Mouse (Mus musculus) lung, embryonic 15.5 days (tissue): ENCODE measurements around the gene Aox4. TPM values are rescaled to one million over a fixed set of nuclear protein-coding genes. Genes with fewer than 3 reads are reported as not detected.
A peak's percentile ranks its signal among the peaks of the same experiment; 100 is the strongest.

Source experiments
- ATAC-seq: fragments of 200-750 bp; cut with Nextera tagmentation; 2 replicates; pipeline ENCODE4 v1.8.0; 2017; ENCODE audit warnings: moderate number of reproducible peaks, borderline replicate concordance; ENCODE audit not compliant: low FRiP score, low TSS enrichment; ENCODE audit errors: extremely low read depth
- H3K27ac ChIP-seq: fragments of 300-500 bp; sonication (generic); 2 replicates; pipeline ENCODE4 v1.5.1; 2015; ENCODE audit warnings: moderate library complexity, mild to moderate bottlenecking, inconsistent platforms
- H3K27me3 ChIP-seq: fragments of 300-500 bp; sonication (generic); 2 replicates; pipeline ENCODE4 v1.6.1; 2015; ENCODE audit warnings: inconsistent platforms
- H3K36me3 ChIP-seq: fragments of 300-500 bp; sonication (generic); 2 replicates; pipeline ENCODE4 v1.6.1; 2015; ENCODE audit warnings: inconsistent platforms
- H3K4me1 ChIP-seq: fragments of 300-500 bp; sonication (generic); 2 replicates; pipeline ENCODE4 v1.6.1; 2015; ENCODE audit warnings: inconsistent platforms
- H3K4me2 ChIP-seq: fragments of 300-500 bp; sonication (generic); 2 replicates; pipeline ENCODE4 v1.6.1; 2015; ENCODE audit warnings: inconsistent platforms, mild to moderate bottlenecking, moderate library complexity
- H3K4me3 ChIP-seq: fragments of 300-500 bp; sonication (generic); 2 replicates; pipeline ENCODE4 v1.5.1; 2015; ENCODE audit warnings: mild to moderate bottlenecking, inconsistent platforms
- H3K9ac ChIP-seq: fragments of 300-500 bp; sonication (generic); 2 replicates; pipeline ENCODE4 v1.6.1; 2015; ENCODE audit warnings: inconsistent platforms
- H3K9me3 ChIP-seq: fragments of 300-500 bp; sonication (generic); 2 replicates; pipeline ENCODE4 v1.6.1; 2016; ENCODE audit warnings: inconsistent platforms
- WGBS: fragments of 180-500 bp; shearing (Covaris S2); methylation state at CpG from one replicate; pipeline ENCODE4 v1.1.7; 2015; 5-methylcytosine and 5-hydroxymethylcytosine counted together
- polyA plus RNA-seq: library from polyadenylated mRNA; unstranded; fragments of >200 nt; fragmentation: Nextera tagmentation; extraction: Ambion mirVana; gene quantifications from 2 replicates; pipeline ENCODE4 v1.2.1, GENCODE M21; 2015

Gene Aox4
- 0.02 TPM in 1 of 2 replicates, not detected in the other for polyA plus RNA-seq

DNA sequence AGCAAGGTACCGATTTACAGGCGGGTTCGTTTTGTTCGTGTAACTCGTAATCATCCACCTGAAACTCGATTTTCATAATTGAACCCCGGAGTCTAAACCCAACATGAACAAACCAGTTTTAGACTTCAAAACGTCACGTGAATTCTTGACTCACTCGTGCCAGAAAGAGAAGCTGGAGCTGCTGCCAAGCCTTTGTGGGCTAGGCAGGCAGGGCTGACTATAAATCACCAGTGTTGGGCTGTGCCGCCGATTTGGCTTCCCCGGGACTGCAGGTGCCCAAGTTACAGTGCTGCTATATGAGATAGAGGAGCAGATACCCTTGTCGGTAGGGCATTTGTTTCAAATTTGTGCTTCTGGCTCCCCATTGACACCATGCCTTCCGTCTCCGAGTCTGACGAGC lies at the start of gene Aox4:
TSS of gene Aox4 (plus strand) at position 195 of the 400 bp plus-strand sequence.
- ATAC-seq = no peak
- Histone ChIP-seq H3K27ac (no peak within 1 kb of the TSS), H3K9ac (no peak within 1 kb of the TSS), H3K4me3 (no peak within 1 kb of the TSS), H3K4me2 (no peak within 1 kb of the TSS), H3K36me3 (no peaks in the 10 kb centered on the region), H3K9me3 (no peaks in the 10 kb centered on the region), H3K4me1 (no peaks in the 10 kb centered on the region), H3K27me3 (no peaks in the 10 kb centered on the region)
- 69% methylated on average over 17 of the region's 17 CpGs for WGBS

DNA sequence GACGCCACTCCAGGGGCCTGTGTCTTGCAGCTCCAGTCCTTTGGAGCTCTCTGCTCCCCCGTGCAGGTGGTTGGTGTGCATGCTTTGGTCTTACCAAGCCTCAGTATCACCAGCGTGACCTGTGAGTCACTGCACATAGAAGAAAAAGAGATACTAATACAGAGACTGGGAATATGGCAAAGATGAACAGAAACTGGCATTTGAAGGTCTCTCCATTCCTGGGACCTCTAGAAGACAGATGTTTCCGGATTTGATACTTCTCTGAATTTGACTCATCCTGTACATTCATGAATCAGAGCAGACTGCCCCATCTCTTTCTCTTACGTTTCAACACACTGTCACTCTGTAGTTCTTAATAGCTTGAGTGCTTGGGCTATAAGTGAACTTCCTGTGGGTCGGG lies 40.3 kb upstream of the Aox4 start:
- H3K36me3 ChIP-seq = no peaks in the 10 kb centered on the region
- no peaks in the 10 kb centered on the region for H3K4me1 ChIP-seq
- H3K4me3 ChIP-seq = no peak overlapping the region
- H3K27me3 ChIP-seq = no peaks in the 10 kb centered on the region
- H3K27ac ChIP-seq = no peak overlapping the region
- no peak overlapping the region for H3K4me2 ChIP-seq
- H3K9ac ChIP-seq = no peak overlapping the region
- ATAC-seq = no peak
- H3K9me3 ChIP-seq = no peaks in the 10 kb centered on the region
- WGBS = 60% methylated on average over 6 of the region's 6 CpGs

DNA sequence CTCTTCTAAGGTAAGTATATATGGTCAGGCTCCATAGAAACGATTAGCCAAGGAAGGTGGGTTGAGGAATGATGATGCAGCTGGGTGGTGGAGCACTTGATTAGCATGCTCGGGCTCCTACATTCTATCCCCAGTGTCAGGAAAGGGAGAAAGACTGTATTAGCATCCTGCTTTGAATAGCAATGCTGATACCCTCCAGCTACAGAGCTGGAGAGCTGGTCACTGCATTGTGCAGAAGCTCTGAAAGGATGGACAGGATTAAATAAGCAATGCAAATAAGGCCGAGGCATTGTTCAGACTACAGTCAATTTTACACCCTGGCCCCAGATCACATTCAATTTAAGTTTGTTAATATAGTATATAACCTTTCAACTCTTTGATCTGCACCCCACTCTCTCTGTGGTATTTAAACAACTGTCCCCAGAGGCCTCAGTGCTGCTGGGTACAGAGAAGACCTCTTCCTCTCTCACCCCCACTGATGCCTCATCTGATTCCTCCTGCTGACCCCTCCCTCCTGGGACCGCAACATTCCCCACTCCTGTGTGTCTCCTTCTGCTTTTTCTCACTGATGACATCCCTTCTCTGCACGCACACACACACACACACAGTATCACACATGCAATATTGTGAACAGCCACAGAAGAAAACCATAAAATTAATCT lies 21.6 kb upstream of the Aox4 start:
- Histone ChIP-seq H3K4me2 (no peak overlapping the region), H3K4me3 (no peak overlapping the region), H3K9ac (no peak overlapping the region), H3K36me3 (no peaks in the 10 kb centered on the region), H3K4me1 (no peaks in the 10 kb centered on the region), H3K27ac (no peak overlapping the region), H3K27me3 (no peaks in the 10 kb centered on the region), H3K9me3 (no peaks in the 10 kb centered on the region)
- WGBS = 59% methylated on average over 5 of the region's 5 CpGs
- ATAC-seq = no peak

DNA sequence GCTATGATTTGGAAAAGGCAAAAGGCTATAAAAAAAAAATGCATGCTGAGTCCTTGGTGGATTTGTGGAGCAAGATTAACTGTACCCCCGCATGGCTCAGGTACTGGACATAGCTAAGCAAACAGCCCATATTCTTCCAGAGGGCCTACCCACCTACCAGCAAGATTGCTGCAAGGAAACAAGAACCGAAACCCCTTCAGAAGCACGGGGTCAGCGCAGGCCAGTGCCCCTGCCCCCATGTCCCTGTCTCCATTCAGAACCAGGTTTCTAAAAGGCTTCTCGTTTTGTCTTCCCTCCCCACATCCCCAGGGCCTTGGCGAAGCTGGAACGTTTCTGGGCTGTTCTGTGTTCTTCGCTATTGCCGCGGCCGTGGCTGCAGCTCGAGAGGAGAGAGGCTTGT lies 15.9 kb upstream of the Aox4 start:
- Histone ChIP-seq H3K36me3 (no peaks in the 10 kb centered on the region), H3K9me3 (no peaks in the 10 kb centered on the region), H3K4me1 (no peaks in the 10 kb centered on the region), H3K4me3 (no peak overlapping the region), H3K27me3 (no peaks in the 10 kb centered on the region), H3K9ac (no peak overlapping the region), H3K4me2 (no peak overlapping the region), H3K27ac (no peak overlapping the region)
- ATAC-seq = no peak
- 84% methylated on average over 12 of the region's 12 CpGs for WGBS

DNA sequence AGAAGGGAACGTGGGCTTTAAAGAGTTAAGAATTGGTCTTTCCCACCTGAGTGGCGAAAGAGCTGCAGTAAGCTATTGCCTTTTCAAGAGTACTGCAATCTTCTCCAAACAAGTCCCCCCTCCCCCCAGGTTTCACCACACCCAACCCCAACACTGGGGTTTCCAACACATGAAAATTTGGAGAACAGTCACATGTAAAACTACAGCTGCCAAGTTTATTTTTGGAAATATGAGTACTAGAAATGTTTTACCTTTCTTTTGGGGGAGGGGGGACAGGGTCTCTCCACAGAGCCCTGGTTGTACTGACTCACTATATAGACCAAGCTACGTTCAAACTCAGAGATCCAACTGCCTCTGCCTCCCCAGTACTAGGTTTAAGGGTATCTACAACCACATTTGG lies 15.2 kb upstream of the Aox4 start:
- no peak for ATAC-seq
- 61% methylated on average over 3 of the region's 3 CpGs for WGBS
- no peak overlapping the region for H3K4me3 ChIP-seq
- H3K36me3 ChIP-seq = no peaks in the 10 kb centered on the region
- no peak overlapping the region for H3K9ac ChIP-seq
- H3K9me3 ChIP-seq = no peaks in the 10 kb centered on the region
- H3K27me3 ChIP-seq = no peaks in the 10 kb centered on the region
- H3K27ac ChIP-seq = no peak overlapping the region
- H3K4me2 ChIP-seq = peak overlapping the region; percentile 24; the same call in 1 of the 2 replicates
- no peaks in the 10 kb centered on the region for H3K4me1 ChIP-seq

DNA sequence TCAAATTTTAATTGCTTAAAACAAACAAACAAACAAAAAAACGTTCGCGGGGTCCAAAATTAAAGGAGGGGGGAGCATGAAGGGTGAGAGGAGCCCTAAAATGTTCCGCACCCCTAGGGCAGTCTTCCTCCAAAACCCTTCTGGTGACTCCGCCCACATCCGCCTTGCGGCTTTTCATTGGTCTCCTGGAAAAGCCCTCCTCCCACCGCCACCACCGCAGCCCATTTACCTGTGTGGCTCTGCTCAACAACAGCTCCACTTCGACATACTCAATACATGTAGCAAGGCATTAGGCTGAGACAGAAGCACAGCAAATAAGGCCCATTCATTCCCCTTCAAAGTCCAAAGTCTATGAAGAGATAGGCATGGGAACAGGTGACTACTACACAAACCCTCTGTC lies 14.7 kb upstream of the Aox4 start:
- Histone ChIP-seq H3K36me3 (no peaks in the 10 kb centered on the region), H3K27ac (no peak overlapping the region), H3K9ac (no peak overlapping the region), H3K4me2 (peak overlapping the region; percentile 24), H3K4me1 (no peaks in the 10 kb centered on the region), H3K4me3 (no peak overlapping the region), H3K9me3 (no peaks in the 10 kb centered on the region), H3K27me3 (no peaks in the 10 kb centered on the region)
- WGBS = 17% methylated on average over 10 of the region's 10 CpGs
- ATAC-seq = no peak

DNA sequence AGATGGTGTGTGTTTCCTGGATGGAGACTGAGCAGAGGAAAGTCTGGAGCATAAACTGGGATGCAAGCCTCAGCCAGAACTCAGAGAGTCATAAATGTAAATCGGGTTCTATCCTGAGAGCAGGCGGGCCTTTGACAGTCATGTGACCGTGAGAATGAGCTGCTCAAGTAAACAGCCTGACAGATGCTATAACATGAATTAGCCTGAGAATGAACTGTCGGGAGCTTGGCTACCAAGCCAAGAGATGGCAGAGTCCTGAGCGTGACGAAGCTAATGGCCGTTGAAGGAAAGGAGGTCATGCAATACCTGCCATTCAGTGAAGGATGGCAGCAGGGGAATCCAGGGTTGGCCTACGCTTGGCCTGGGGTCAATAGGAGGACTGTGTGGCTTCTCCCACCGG lies 13.2 kb upstream of the Aox4 start:
- H3K27ac ChIP-seq = no peak overlapping the region
- WGBS = 53% methylated on average over 9 of the region's 9 CpGs
- H3K27me3 ChIP-seq = no peaks in the 10 kb centered on the region
- ATAC-seq = no peak
- no peaks in the 10 kb centered on the region for H3K9me3 ChIP-seq
- H3K4me3 ChIP-seq = no peak overlapping the region
- H3K4me1 ChIP-seq = no peaks in the 10 kb centered on the region
- H3K36me3 ChIP-seq = no peaks in the 10 kb centered on the region
- no peak overlapping the region for H3K9ac ChIP-seq
- H3K4me2 ChIP-seq = no peak overlapping the region

DNA sequence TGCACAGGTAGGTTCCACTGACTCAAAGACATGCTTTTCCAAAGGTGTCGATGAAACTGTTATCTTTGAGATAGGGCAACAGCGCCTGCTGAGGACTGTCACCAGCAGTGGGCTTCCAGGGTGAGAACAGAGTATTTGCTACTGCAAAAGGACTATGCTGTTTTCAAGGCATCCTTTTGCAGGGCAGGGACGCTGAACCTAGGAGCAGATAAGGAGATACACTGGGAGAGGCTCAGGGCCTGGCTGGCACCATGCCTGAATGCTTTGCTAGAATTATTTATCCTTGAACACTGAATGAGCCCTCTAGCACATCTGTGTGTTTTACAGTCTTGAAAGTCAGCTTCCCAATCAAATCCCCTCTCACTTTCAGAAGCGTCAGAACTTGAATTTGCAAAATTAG lies 11.8 kb upstream of the Aox4 start:
- Histone ChIP-seq H3K4me3 (no peak overlapping the region), H3K9ac (no peak overlapping the region), H3K27me3 (no peaks in the 10 kb centered on the region), H3K4me1 (no peaks in the 10 kb centered on the region), H3K9me3 (no peaks in the 10 kb centered on the region), H3K4me2 (no peak overlapping the region), H3K36me3 (no peaks in the 10 kb centered on the region), H3K27ac (no peak overlapping the region)
- WGBS = 41% methylated on average over 4 of the region's 4 CpGs
- ATAC-seq = no peak

DNA sequence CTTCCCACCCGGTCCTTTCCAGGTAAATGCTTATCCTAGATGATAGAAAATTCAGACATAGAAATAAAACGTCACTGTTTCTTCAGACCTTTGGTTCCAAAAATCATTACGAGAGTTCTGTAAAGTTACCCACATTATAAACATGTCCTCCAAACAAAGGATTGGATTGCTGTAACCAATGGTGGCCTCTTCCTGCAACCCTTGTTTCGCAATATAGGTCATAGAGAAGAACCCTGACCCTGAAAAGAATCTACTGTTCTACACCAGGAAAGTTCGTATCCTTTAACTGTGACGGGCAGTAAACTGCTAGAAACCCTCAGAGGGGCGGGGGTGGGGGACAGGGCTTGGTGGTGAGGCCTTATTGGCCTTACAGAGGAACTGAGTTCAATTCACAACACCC lies 2.6 kb downstream of the Aox4 start:
- Histone ChIP-seq H3K27ac (no peak overlapping the region), H3K9me3 (no peaks in the 10 kb centered on the region), H3K36me3 (no peaks in the 10 kb centered on the region), H3K4me1 (no peaks in the 10 kb centered on the region), H3K27me3 (no peaks in the 10 kb centered on the region), H3K4me3 (no peak overlapping the region), H3K4me2 (no peak overlapping the region), H3K9ac (no peak overlapping the region)
- ATAC-seq = no peak
- 71% methylated on average over 7 of the region's 7 CpGs for WGBS

DNA sequence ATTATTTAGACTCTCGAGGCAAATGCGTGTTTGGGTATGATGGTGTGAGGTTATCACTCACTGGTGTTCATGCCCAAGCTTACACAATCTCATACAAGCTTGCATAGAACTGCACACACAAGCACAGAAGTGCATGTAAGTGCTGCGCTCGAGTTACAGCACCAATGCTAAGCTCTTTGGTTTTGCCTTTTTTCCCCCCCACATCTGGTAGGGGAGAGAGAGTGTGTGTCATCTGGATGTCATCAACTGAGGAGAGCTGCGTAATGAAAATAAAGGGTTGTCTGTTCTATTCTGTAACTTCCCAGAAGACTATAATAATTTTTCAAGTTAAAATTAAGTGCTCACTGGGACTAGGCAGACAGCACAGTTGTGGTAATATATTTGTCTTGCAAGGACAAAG lies 3.6 kb downstream of the Aox4 start:
- 72% methylated on average over 5 of the region's 5 CpGs for WGBS
- ATAC-seq = no peak

DNA sequence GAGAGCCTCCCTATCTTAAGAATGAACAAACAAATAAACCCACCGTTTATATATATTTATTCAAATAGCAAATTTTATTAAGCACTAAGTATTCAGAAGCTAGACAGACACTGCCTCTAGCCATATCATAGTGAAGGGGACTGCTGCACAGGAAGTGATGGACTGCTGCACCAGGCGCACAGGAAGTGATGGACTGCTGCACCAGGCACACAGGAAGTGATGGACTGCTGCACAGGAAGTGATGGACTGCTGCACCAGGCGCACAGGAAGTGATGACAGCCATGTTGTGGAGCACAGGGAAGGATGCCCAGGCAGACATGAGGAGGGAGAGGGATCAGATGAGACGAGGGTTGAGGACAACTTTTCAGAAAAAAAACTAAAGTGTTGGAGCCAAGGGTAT lies 5.2 kb downstream of the Aox4 start:
- H3K27ac ChIP-seq = no peak overlapping the region
- H3K4me3 ChIP-seq = no peak overlapping the region
- H3K4me1 ChIP-seq = no peaks in the 10 kb centered on the region
- H3K36me3 ChIP-seq = no peaks in the 10 kb centered on the region
- 83% methylated on average over 4 of the region's 4 CpGs for WGBS
- no peaks in the 10 kb centered on the region for H3K9me3 ChIP-seq
- H3K27me3 ChIP-seq = no peaks in the 10 kb centered on the region
- H3K4me2 ChIP-seq = no peak overlapping the region
- H3K9ac ChIP-seq = no peak overlapping the region
- ATAC-seq = no peak

More for the DNA sequence above, 3.6 kb downstream of the Aox4 start:
- Histone ChIP-seq H3K27ac (no peak overlapping the region), H3K27me3 (no peaks in the 10 kb centered on the region), H3K4me3 (no peak overlapping the region), H3K36me3 (no peaks in the 10 kb centered on the region), H3K9ac (no peak overlapping the region), H3K4me1 (no peaks in the 10 kb centered on the region), H3K4me2 (no peak overlapping the region), H3K9me3 (no peaks in the 10 kb centered on the region)

DNA sequence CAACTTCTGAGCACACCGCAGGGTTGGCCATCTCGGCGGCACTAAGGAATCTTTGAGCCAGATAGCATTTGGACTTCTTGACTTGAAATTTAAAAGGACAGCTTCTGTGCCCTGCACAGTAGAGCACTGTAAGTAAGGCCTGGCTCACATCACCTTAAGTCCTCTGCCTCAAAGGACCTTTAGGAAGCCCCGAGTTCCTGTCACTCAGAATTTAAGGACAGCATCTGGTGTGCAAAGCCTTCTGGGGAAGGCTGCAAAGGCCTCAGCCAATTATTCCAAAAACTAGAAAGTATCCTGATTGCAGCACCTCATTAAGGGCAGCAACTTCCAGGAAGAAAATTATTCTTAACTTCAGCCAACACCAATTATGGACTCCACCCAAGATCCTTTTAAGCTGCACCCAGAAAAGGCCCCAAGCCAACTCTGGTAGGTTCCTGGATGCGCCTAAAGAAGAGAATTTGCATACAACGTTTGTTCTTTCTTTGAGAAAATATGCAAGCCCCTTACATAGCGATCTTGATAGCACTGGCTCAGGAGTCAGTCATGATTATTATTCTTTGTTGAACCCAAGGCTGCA lies 5.8 kb downstream of the Aox4 start:
- Histone ChIP-seq H3K4me1 (peaks cover 6% of the 10 kb centered on the region; the same call in 1 of the 2 replicates), H3K4me3 (no peak overlapping the region), H3K9ac (no peak overlapping the region), H3K4me2 (no peak overlapping the region), H3K9me3 (no peaks in the 10 kb centered on the region), H3K36me3 (no peaks in the 10 kb centered on the region), H3K27ac (no peak overlapping the region), H3K27me3 (no peaks in the 10 kb centered on the region)
- ATAC-seq = no peak
- 71% methylated on average over 7 of the region's 7 CpGs for WGBS
